Mouse (Mus musculus) kidney, embryonic 14.5 days (tissue): ENCODE data around the gene Aftph. TPM values are rescaled to one million over a fixed set of nuclear protein-coding genes. Genes with fewer than 3 reads are reported as not detected.

Experiments
- ATAC-seq: fragments of 200-750 bp; cut with Nextera tagmentation; 2 replicates; pipeline ENCODE4 v1.8.0; 2017; ENCODE audit warnings: moderate number of reproducible peaks, mild to moderate bottlenecking, moderate TSS enrichment, moderate library complexity; ENCODE audit not compliant: low FRiP score, low TSS enrichment
- H3K27ac ChIP-seq: fragments of 300-500 bp; sonication (generic); 2 replicates; pipeline ENCODE4 v1.5.1; 2014; ENCODE audit warnings: low read depth, mild to moderate bottlenecking, low read length, moderate library complexity, mixed read lengths
- H3K27me3 ChIP-seq: fragments of 300-500 bp; sonication (generic); 2 replicates; pipeline ENCODE4 v1.6.1; 2014; ENCODE audit warnings: mild to moderate bottlenecking, low read length; ENCODE audit not compliant: control insufficient read depth, insufficient read depth
- H3K36me3 ChIP-seq: fragments of 300-500 bp; sonication (generic); 2 replicates; pipeline ENCODE4 v1.6.1; 2014; ENCODE audit warnings: low read length, mixed read lengths; ENCODE audit not compliant: control insufficient read depth, insufficient read depth
- H3K4me1 ChIP-seq: fragments of 300-500 bp; sonication (generic); 2 replicates; pipeline ENCODE4 v1.6.1; 2014; ENCODE audit warnings: low read length, mixed read lengths; ENCODE audit not compliant: control insufficient read depth, insufficient read depth
- H3K4me2 ChIP-seq: fragments of 300-500 bp; sonication (generic); replicated peaks from 2 replicates; pipeline ENCODE4 v1.6.1; 2014; ENCODE audit warnings: low read depth, mild to moderate bottlenecking, low read length
- H3K4me3 ChIP-seq: fragments of 300-500 bp; sonication (generic); 2 replicates; pipeline ENCODE4 v1.5.1; 2014; ENCODE audit warnings: mild to moderate bottlenecking, low read length
- H3K9ac ChIP-seq: fragments of 300-500 bp; sonication (generic); 2 replicates; pipeline ENCODE4 v1.6.1; 2014; ENCODE audit warnings: low read depth, mild to moderate bottlenecking, low read length, moderate library complexity
- H3K9me3 ChIP-seq: fragments of 300-500 bp; sonication (generic); 2 replicates; pipeline ENCODE4 v1.6.1; 2016; ENCODE audit warnings: low read length; ENCODE audit not compliant: control insufficient read depth
- WGBS: fragments of 180-500 bp; shearing (Covaris S2); extraction: QIAGEN DNeasy Blood & Tissue Kit; methylation state at CpG from one replicate; pipeline ENCODE4 v1.1.7; 2014; 5-methylcytosine and 5-hydroxymethylcytosine counted together
- polyA plus RNA-seq: library from polyadenylated mRNA; unstranded; fragments of >200 nt; fragmentation: Nextera tagmentation; extraction: Ambion mirVana; gene quantifications from 2 replicates; pipeline ENCODE4 v1.2.1, GENCODE M21; 2014

The Aftph gene
- polyA plus RNA-seq, 1 experiment from 2014 or later = 24.5 TPM

DNA sequence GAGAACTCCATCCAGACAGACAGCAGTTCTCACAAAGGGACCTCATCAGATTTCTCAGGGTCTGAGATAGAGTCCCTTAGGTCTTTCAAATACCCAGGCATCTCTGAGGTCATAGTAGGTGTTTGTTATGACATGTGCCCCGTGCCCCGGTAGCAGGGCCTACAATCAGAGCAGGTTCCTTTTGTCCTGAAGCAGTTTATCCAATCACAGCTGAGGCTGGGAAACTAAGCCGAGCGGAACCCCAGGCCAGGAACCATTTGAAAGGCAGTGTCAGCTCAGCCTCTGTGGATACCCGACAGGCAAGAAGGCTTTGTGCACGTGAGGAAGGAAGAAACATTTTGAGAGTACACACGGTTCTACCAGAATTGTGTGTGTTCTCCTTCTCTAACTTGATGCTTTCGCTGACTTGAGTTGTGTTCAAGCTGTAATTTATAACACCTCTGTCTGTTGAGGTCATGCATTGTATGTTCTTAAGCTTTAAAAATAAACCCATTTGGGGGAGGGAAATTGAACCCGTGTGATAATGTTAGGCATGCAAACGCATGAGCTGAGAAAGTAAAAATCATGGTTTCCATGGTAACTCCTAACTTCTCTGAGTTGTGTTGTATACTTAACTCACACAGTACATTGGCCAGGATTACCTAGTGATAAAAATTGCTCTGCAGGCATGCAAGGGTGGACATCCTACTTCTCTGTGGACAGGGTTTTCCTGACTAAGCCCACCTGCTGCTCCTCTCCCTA, 94.2 kb downstream of the Aftph start:
- Histone ChIP-seq H3K4me1 (peaks cover 28% of the 10 kb centered on the region), H3K27ac (peak overlapping the region; percentile 56), H3K9ac (no peak overlapping the region; the same call in 1 of the 2 replicates), H3K9me3 (no peaks in the 10 kb centered on the region), H3K4me3 (no peak overlapping the region), H3K27me3 (no peaks in the 10 kb centered on the region), H3K4me2 (no peak overlapping the region), H3K36me3 (peaks cover 5% of the 10 kb centered on the region; the same call in 1 of the 2 replicates)
- ATAC-seq = 0 out of 2 replicates have a peak, but pooled peaks have one; percentile 37
- WGBS = 26% methylated on average over 10 of the region's 10 CpGs

DNA sequence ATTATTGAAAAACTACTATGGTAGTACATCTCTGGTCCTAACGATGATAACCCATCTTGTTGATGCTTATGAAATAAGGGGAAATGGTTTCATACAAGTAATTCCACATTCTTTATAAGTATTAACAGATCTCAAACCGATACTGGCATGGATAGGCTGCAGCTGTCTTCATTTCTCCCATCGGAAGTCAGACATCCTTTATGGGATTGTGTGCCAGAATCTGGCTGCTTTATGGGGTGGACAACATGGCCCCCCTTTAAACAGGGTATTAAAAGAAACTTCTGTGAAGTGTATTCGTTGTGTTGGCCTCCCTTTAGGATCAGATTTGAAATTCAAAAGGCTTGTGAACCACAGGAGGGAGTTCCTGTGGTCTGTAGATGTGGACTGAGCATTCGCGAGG, 95.2 kb downstream of the Aftph start:
- H3K4me2 ChIP-seq = no peak overlapping the region
- H3K9me3 ChIP-seq = no peaks in the 10 kb centered on the region
- no peak overlapping the region for H3K27ac ChIP-seq
- peaks cover 28% of the 10 kb centered on the region for H3K4me1 ChIP-seq
- H3K4me3 ChIP-seq = no peak overlapping the region
- no peaks in the 10 kb centered on the region for H3K27me3 ChIP-seq
- 80% methylated on average over 6 of the region's 6 CpGs for WGBS
- no peak overlapping the region for H3K9ac ChIP-seq
- no peak for ATAC-seq
- H3K36me3 ChIP-seq = peaks cover 5% of the 10 kb centered on the region; the same call in 1 of the 2 replicates

DNA sequence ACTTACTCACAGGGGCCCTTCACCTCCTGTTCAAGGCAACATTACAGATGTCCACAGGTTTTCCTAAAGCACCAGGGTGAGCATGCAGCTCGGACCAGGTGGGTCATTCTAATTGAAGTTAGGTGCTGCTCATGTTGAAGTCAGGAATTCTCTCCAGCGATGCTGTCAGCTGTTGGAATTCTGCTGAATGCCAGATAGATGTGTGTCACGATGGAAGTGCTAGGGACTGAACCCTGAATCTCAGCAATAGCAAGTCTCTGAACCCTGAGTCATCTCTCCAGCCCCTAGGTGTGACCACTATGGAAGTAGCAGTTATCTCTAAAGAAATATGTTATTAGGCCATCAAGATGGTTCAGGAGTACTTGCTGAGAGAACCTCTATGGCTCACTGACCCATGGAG, 95.9 kb downstream of the Aftph start:
- no peak overlapping the region for H3K27ac ChIP-seq

GRCm38 (mm10) chr11:20644872-20645271, 96.5 kb downstream of the Aftph start:
- H3K27me3 ChIP-seq = no peaks in the 10 kb centered on the region
- peaks cover 5% of the 10 kb centered on the region; the same call in 1 of the 2 replicates for H3K36me3 ChIP-seq
- H3K4me2 ChIP-seq = no peak overlapping the region
- ATAC-seq = no peak
- H3K4me3 ChIP-seq = no peak overlapping the region
- 58% methylated on average over 6 of the region's 6 CpGs for WGBS
- H3K9me3 ChIP-seq = no peaks in the 10 kb centered on the region
- H3K27ac ChIP-seq = no peak overlapping the region
- peaks cover 41% of the 10 kb centered on the region for H3K4me1 ChIP-seq
- H3K9ac ChIP-seq = no peak overlapping the region

More for the DNA sequence above, 95.9 kb downstream of the Aftph start:
- Histone ChIP-seq H3K27me3 (no peaks in the 10 kb centered on the region), H3K4me1 (peaks cover 34% of the 10 kb centered on the region), H3K36me3 (peaks cover 5% of the 10 kb centered on the region; the same call in 1 of the 2 replicates), H3K4me2 (no peak overlapping the region), H3K9ac (no peak overlapping the region), H3K4me3 (no peak overlapping the region), H3K9me3 (no peaks in the 10 kb centered on the region)
- WGBS = 84% methylated on average over 3 of the region's 3 CpGs
- ATAC-seq = no peak

DNA sequence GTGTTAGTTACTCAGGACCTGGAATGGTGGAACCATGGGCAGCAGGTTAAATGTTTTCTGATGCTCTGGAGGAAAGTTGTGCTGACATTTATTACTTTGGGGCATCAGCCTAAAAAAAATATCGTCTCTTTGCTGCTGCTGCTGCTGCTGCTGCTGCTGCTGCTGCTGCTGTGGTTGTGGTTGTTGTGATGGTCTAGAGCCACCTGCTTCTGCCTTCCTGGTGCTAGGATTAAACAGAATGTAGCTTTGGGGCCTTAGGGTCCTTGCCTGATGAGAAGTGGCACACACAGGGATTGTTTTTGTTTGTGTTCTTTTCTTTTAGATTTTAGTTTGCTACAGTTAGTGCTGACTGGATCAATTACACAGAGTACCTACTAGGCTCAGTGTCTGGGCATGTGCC, 97.2 kb downstream of the Aftph start:
- H3K4me1 ChIP-seq = peaks cover 48% of the 10 kb centered on the region
- no peak overlapping the region for H3K9ac ChIP-seq
- H3K4me2 ChIP-seq = no peak overlapping the region
- H3K27me3 ChIP-seq = no peaks in the 10 kb centered on the region
- 44% methylated on average over 1 of the region's 1 CpGs for WGBS
- H3K36me3 ChIP-seq = peaks cover 2% of the 10 kb centered on the region; the same call in 1 of the 2 replicates
- H3K4me3 ChIP-seq = no peak overlapping the region
- H3K9me3 ChIP-seq = no peaks in the 10 kb centered on the region
- H3K27ac ChIP-seq = no peak overlapping the region
- no peak for ATAC-seq

GRCm38 (mm10) chr11:20643161-20643560, 98.2 kb downstream of the Aftph start:
- Histone ChIP-seq H3K9me3 (no peaks in the 10 kb centered on the region), H3K36me3 (no peaks in the 10 kb centered on the region), H3K27ac (no peak overlapping the region), H3K4me2 (no peak overlapping the region), H3K4me1 (peaks cover 48% of the 10 kb centered on the region), H3K9ac (no peak overlapping the region), H3K27me3 (no peaks in the 10 kb centered on the region), H3K4me3 (no peak overlapping the region)
- ATAC-seq = no peak
- WGBS = 36% methylated on average over 5 of the region's 5 CpGs

DNA sequence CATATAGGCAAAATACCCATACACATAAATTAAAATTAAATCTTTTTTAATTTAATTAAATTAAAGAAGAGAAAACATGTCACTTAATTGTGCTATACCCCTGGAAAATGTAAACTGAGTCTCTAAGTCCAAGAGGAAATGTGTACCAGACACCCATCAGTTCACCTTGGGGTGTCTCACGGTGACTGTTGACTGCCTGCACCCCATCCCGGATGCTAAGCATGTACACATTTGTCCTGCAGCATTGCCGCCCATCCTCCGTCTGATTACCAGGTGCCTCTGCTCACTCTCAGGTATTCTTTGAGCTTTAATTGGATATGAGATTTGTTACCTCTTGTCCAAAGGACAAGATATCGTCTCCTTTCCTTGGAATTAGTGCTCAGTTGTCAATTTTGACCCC, 99.1 kb downstream of the Aftph start:
- Histone ChIP-seq H3K27me3 (no peaks in the 10 kb centered on the region), H3K36me3 (no peaks in the 10 kb centered on the region), H3K4me1 (peaks cover 39% of the 10 kb centered on the region), H3K4me3 (no peak overlapping the region), H3K27ac (no peak overlapping the region), H3K4me2 (no peak overlapping the region), H3K9me3 (no peaks in the 10 kb centered on the region), H3K9ac (no peak overlapping the region)
- ATAC-seq = no peak
- WGBS = 87% methylated on average over 5 of the region's 5 CpGs

DNA sequence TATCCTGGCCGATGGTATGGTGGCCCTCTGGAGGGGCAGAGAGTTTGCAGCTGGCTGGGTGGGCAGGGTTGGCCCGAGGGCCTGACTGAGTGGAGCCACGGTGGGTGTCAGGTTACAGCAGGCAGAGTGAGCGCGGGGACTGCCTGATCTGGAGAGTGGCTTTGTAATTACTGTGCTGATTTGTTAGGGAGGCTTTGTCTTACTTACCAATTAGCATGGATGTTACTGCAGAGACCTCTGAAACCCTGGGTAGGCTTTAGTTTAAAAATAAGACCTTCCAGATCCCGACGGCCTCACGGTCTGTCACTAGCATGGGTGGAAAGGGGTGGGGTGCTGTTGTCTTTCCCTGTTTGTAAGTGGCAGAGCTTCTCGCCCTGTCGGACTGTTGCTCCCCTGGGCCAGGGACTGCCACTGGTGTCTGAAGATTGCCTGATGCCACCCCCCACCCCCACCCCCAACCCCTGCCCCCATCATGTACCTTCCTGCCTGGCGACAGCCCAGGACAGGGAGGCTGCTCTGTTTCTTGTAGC, 101.4 kb downstream of the Aftph start:
- WGBS = 5% methylated on average over 10 of the region's 11 CpGs
- peak overlapping the region; percentile 42 for H3K4me2 ChIP-seq
- ATAC-seq = peak; percentile 94
- peak overlapping the region; percentile 31; the same call in 1 of the 2 replicates for H3K9ac ChIP-seq
- H3K27me3 ChIP-seq = no peaks in the 10 kb centered on the region
- peak overlapping the region; percentile 20 for H3K4me3 ChIP-seq
- no peaks in the 10 kb centered on the region for H3K9me3 ChIP-seq
- no peaks in the 10 kb centered on the region for H3K36me3 ChIP-seq
- H3K4me1 ChIP-seq = peaks cover 33% of the 10 kb centered on the region
- peak overlapping the region; percentile 83 for H3K27ac ChIP-seq

GRCm38 (mm10) chr11:20638841-20639240, 102.5 kb downstream of the Aftph start:
- Histone ChIP-seq H3K36me3 (no peaks in the 10 kb centered on the region), H3K9ac (no peak overlapping the region), H3K4me3 (no peak overlapping the region), H3K4me2 (no peak overlapping the region), H3K4me1 (peaks cover 28% of the 10 kb centered on the region), H3K27me3 (no peaks in the 10 kb centered on the region), H3K9me3 (no peaks in the 10 kb centered on the region), H3K27ac (no peak overlapping the region)
- ATAC-seq = no peak
- WGBS = 28% methylated on average over 3 of the region's 3 CpGs
